21 mouse cellular contexts compared by ENCODE assay signal in genomic region chr1:91237676-91238075, GRCm38 (mm10). TPM values are rescaled to one million over a fixed set of nuclear protein-coding genes. Genes with fewer than 3 reads are reported as not detected.
DNase-seq lines count a peak whose midpoint lies in the region.
"Had no signal": no experiment of that assay in that cellular context is flagged by ENCODE, and none has a peak within 500 bp of the region (broad histone marks: within the 10 kb centered on the region; RNA-seq: fewer than 3 reads in every experiment).

No protein-coding gene starts in this region.

- DNase-seq in heart, adult 11 months, result peak; percentile 34
- no peak for DNase-seq in heart, postnatal 10 days
- peak; percentile 57 for DNase-seq in 3134 (ENCODE audit: extremely low read depth, insufficient read length, low spot score)
- DNase-seq in 3T3-L1 (ENCODE audit: low read depth, low spot score), result peak; percentile 47
- DNase-seq in 416B (ENCODE audit: low read depth), result peak; percentile 78
- no peak for DNase-seq in gastrocnemius, postnatal 4 days (ENCODE audit: low spot score in 2 of 2)
- DNase-seq in adrenal gland, adult 8-10 months, result no peak
- no peak for DNase-seq in cerebellum, adult 9-11 months
- DNase-seq: adrenal gland, adult 2 months; adrenal gland, postnatal 10 days; adrenal gland, postnatal 14 days; adrenal gland, postnatal 25 days; adrenal gland, postnatal 36 days; B cell, adult 2 months; cerebellum, adult 11 months; cerebellum, adult 11-12 months; cerebellum, adult 18-20 months; cerebellum, adult 2 months; cerebellum, adult 8-10 months; cerebellum, adult 9-10 months had no signal

- intact Hi-C loops in heart, postnatal 10 days (cut with DNase I), result loop anchor here (2.0 to 5.0 kb wide), 3 partner anchors 27 to 265 kb away; no protein-coding TSS in a partner anchor

RNA-seq across cellular contexts. Expression of gene Ube2f, which starts 12.4 kb away (rescaled TPM):
- 10 to 100 TPM; 54.8 to 60.2 TPM for total RNA-seq in heart, postnatal 10 days (2021)
- 10 to 100 TPM; 52.5 to 55.5 TPM for total RNA-seq in gastrocnemius, postnatal 4 days (2021)
- total RNA-seq in adrenal gland, adult 8-10 months (2022), result 10 to 100 TPM; 57.7 to 87.7 (median 71.3) TPM

RNA-seq across cellular contexts. Expression of gene Ramp1, which starts 58.1 kb away (rescaled TPM):
- 10 to 100 TPM; 20.0 to 20.2 TPM for total RNA-seq in heart, postnatal 10 days (2021)
- total RNA-seq in gastrocnemius, postnatal 4 days (2021), result 10 to 100 TPM; 66.3 to 66.6 TPM
- total RNA-seq in adrenal gland, adult 8-10 months (2022), result 10 to 100 TPM in 2 of 4 experiments, 1 to 10 TPM in 2; 7.6 to 11.6 (median 10.0) TPM
- total RNA-seq: CH12.LX had no signal

Comparison
In these comparisons a context has a peak if more than half of its experiments do, and no peak if none do; other contexts are left out.
1. DNase-seq: peak in heart, adult 11 months (single experiment), 3134 (single experiment), 3T3-L1 (single experiment) and 416B (single experiment); none in heart, postnatal 10 days (0 of 2), gastrocnemius, postnatal 4 days (0 of 2), adrenal gland, adult 8-10 months (single experiment) and cerebellum, adult 9-11 months (single experiment).